ENCODE assay signal across 8 mouse cellular contexts in the genomic region with DNA sequence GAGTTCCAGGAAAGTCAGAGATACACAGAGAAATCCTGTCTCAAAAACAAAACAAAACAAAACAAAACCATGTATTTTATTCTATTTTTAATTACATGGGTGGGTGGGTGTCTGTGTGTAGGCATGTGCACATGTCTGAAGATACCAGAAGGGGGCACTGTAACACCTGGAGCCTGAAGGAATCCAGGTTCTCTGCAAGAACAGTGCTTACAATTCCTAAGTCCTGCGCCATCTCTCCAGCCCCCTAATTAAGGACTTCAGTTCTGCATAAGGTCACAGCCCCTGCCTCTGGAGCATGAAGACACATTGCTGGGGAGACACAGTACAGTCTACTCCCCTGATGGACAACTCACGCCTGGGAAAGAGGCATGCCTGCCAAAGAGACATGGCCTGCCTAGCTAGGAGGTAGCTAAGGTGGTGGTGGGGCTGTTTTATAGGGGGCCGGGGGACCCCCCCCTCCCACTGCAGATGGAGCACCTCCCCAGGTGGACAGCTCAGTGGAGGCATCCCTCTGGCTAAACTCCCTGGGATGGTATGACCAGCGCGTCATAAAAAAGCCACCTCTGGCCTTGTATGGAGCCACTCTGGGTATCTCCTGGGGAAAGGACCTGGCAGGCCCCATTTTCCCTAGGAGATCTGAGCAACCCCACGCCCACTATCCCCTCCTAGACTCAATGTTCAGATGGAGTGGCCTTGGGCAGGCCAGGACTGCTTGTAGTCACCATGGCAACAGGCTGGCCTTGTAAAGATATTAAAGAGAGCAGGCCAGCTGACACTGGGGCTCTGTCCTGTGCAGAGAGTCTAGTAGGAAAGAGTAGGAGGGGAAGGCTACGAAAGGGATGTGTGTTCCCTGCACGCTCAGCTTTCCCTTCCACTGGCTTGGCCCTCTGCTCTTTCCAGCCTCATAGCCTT. TPM values are rescaled to one million over a fixed set of nuclear protein-coding genes. Genes with fewer than 3 reads are reported as not detected.
DNase-seq lines count a peak whose midpoint lies in the region; ATAC-seq and TF ChIP-seq lines count a peak whose summit lies in the region.

No protein-coding gene starts in this region.

- DNase-seq in cerebellum, postnatal 14 days = peak; percentile 64 to 75
- no peak for DNase-seq in cerebellum, adult 8-10 months
- DNase-seq in A20 (ENCODE audit: low read depth, low spot score) = peak; percentile 61
- peak; percentile 63 for DNase-seq in forelimb bud, embryonic 11.5 days (ENCODE audit: low read depth, low spot score)
- no peak for DNase-seq in urinary bladder, postnatal 14 days (ENCODE audit: low spot score)

- 0 out of 2 replicates have a peak, but pooled peaks cover 3% of the 10 kb centered on the region for H3K27me3 ChIP-seq in limb, embryonic 12.5 days
- no peaks in the 10 kb centered on the region for H3K27me3 ChIP-seq in midbrain, embryonic 15.5 days (replicated peaks)

- 53% methylated on average over 8 of the region's 8 CpGs for WGBS in limb, embryonic 12.5 days
- 62% methylated on average over 8 of the region's 8 CpGs for WGBS in midbrain, embryonic 15.5 days

- peak; percentile 40; the same call in 1 of the 2 replicates for ATAC-seq in limb, embryonic 12.5 days (ENCODE audit: insufficient number of reproducible peaks, insufficient read depth, low FRiP score, low TSS enrichment, low read depth)
- peak; percentile 78 for ATAC-seq in midbrain, embryonic 15.5 days (replicated peaks)

- H3K27ac ChIP-seq in bone marrow macrophage, adult 2 months (ENCODE audit: insufficient read depth, low read depth, low read length) = no peak overlapping the region
- H3K27ac ChIP-seq in limb, embryonic 12.5 days = peak overlapping the region; percentile 50; the same call in 1 of the 2 replicates
- no peak overlapping the region for H3K27ac ChIP-seq in midbrain, embryonic 15.5 days

- H3K36me3 ChIP-seq in limb, embryonic 12.5 days = peaks cover 12% of the 10 kb centered on the region
- H3K36me3 ChIP-seq in midbrain, embryonic 15.5 days (replicated peaks) = no peaks in the 10 kb centered on the region

- no peak overlapping the region for H3K9ac ChIP-seq in limb, embryonic 12.5 days (replicated peaks)
- no peak overlapping the region for H3K9ac ChIP-seq in midbrain, embryonic 15.5 days

- peaks cover 14% of the 10 kb centered on the region for H3K4me1 ChIP-seq in bone marrow macrophage, adult 2 months (ENCODE audit: control insufficient read depth, insufficient read depth, low read length)
- H3K4me1 ChIP-seq in limb, embryonic 12.5 days (replicated peaks) = peaks cover 46% of the 10 kb centered on the region
- peaks cover 23% of the 10 kb centered on the region for H3K4me1 ChIP-seq in midbrain, embryonic 15.5 days

- no peak for TF ChIP-seq POLR2A in bone marrow macrophage, adult 2 months (IDR thresholded peaks at IDR 0.05; ENCODE audit: borderline replicate concordance, low read depth, low read length)

- no peak overlapping the region for H3K4me3 ChIP-seq in bone marrow macrophage, adult 2 months (ENCODE audit: insufficient read depth, low read length)
- no peak overlapping the region; the same call in 1 of the 2 replicates for H3K4me3 ChIP-seq in limb, embryonic 12.5 days (replicated peaks)
- H3K4me3 ChIP-seq in midbrain, embryonic 15.5 days = no peak overlapping the region

- no peaks in the 10 kb centered on the region for H3K9me3 ChIP-seq in limb, embryonic 12.5 days
- no peaks in the 10 kb centered on the region for H3K9me3 ChIP-seq in midbrain, embryonic 15.5 days

- peak; percentile 24; the same call in 1 of the 2 replicates for TF ChIP-seq CTCF in bone marrow macrophage, adult 2 months (IDR thresholded peaks at IDR 0.05; ENCODE audit: low read depth, low read length)

- H3K4me2 ChIP-seq in limb, embryonic 12.5 days = 0 out of 2 replicates have a peak overlapping the region, but pooled peaks have one; percentile 4
- no peak overlapping the region for H3K4me2 ChIP-seq in midbrain, embryonic 15.5 days

RNA-seq across cellular contexts. Expression of gene Crtc1, which starts 23.6 kb away (rescaled TPM):
- 8.4 and 8.9 TPM in 2 replicates for polyA plus RNA-seq in bone marrow macrophage, adult 2 months (2012; ENCODE audit: insufficient read depth, insufficient read length, missing spikeins)
- 18.4 and 24.8 TPM in 2 replicates for polyA plus RNA-seq in limb, embryonic 12.5 days (2016; fragmentation: Nextera tagmentation; extraction: Ambion mirVana)
- polyA plus RNA-seq in midbrain, embryonic 15.5 days (2015; fragmentation: Nextera tagmentation; extraction: Ambion mirVana) = 57.2 and 58.7 TPM in 2 replicates

RNA-seq across cellular contexts. Expression of gene Comp, which starts 42.4 kb away (rescaled TPM):
- polyA plus RNA-seq in bone marrow macrophage, adult 2 months (2012; ENCODE audit: insufficient read depth, insufficient read length, missing spikeins) = 1.1 and 1.2 TPM in 2 replicates
- 2.8 and 5.8 TPM in 2 replicates for polyA plus RNA-seq in limb, embryonic 12.5 days (2016; fragmentation: Nextera tagmentation; extraction: Ambion mirVana)
- 0.50 and 0.57 TPM in 2 replicates for polyA plus RNA-seq in midbrain, embryonic 15.5 days (2015; fragmentation: Nextera tagmentation; extraction: Ambion mirVana)

Comparison
In these comparisons a context has a peak if more than half of its experiments do, and no peak if none do; other contexts are left out.
1. DNase-seq: peak in cerebellum, postnatal 14 days (2 of 2), A20 (single experiment) and forelimb bud, embryonic 11.5 days (single experiment); none in cerebellum, adult 8-10 months (single experiment) and urinary bladder, postnatal 14 days (single experiment).